Mouse (Mus musculus) cerebellum, adult 2 months (tissue): ENCODE results near the gene Pfkfb2. TPM values are rescaled to one million over a fixed set of nuclear protein-coding genes. Genes with fewer than 3 reads are reported as not detected.
A peak's percentile ranks its signal among the peaks of the same experiment; 100 is the strongest.
"Not testable (repeated sequence)": the region's sequence is repeated elsewhere in the genome, so short reads cannot be mapped to it uniquely, and the experiment has no call there.

ENCODE experiments used
- DNase-seq, 2 experiments: peaks; one replicate each; pipeline ENCODE4 v3.0.0; 2021
- H3K27ac ChIP-seq: fragments of 200-500 bp; 2 replicates; pipeline ENCODE4 v1.5.1; 2012; ENCODE audit warnings: low read length, control low read depth, inconsistent platforms; ENCODE audit not compliant: insufficient read depth
- H3K27me3 ChIP-seq: fragments of 200-500 bp; 2 replicates; pipeline ENCODE4 v1.6.1; 2012; ENCODE audit warnings: inconsistent platforms, mild to moderate bottlenecking, low read length, moderate library complexity; ENCODE audit not compliant: control insufficient read depth, insufficient read depth
- H3K4me1 ChIP-seq: fragments of 200-500 bp; 2 replicates; pipeline ENCODE4 v1.6.1; 2011; ENCODE audit warnings: low read length; ENCODE audit not compliant: control insufficient read depth, insufficient read depth
- H3K4me3 ChIP-seq: fragments of 200-500 bp; replicated peaks from 2 replicates; pipeline ENCODE3; 2011; ENCODE audit warnings: mild to moderate bottlenecking, low read depth, low read length, control low read depth; ENCODE audit not compliant: insufficient read depth
- CTCF ChIP-seq: fragments of 200-500 bp; IDR thresholded peaks from 2 replicates; pipeline ENCODE4 v1.5.1; 2011; ENCODE audit warnings: low read depth, mild to moderate bottlenecking, control low read depth, low read length, moderate library complexity, borderline replicate concordance; ENCODE audit not compliant: insufficient read depth
- POLR2A ChIP-seq: fragments of 200-500 bp; IDR thresholded peaks from 2 replicates; pipeline ENCODE4 v1.6.1; 2011; ENCODE audit warnings: low read length, control low read depth, borderline replicate concordance; ENCODE audit not compliant: insufficient read depth
- WGBS: fragments of 180-500 bp; shearing (Covaris S2); methylation state at CpG from one replicate; pipeline ENCODE4 v1.1.7; 2018; 5-methylcytosine and 5-hydroxymethylcytosine counted together
- polyA plus RNA-seq: library from polyadenylated mRNA; depleted of rRNA; stranded (reverse); fragments of >200 nt; gene quantifications from 2 replicates; pipeline ENCODE4 v1.2.3, GENCODE M21; 2012

The Pfkfb2 gene
- polyA plus RNA-seq, 1 experiment, result 42.6 TPM

GRCm38 (mm10) chr1:130699937-130700633 lies 29.0 kb downstream of the Pfkfb2 start:
- Histone ChIP-seq H3K27ac (no peak overlapping the region), H3K27me3 (no peaks in the 10 kb centered on the region), H3K4me1 (no peaks in the 10 kb centered on the region), H3K4me3 (no peak overlapping the region)
- WGBS, result 45% methylated on average over 10 of the region's 10 CpGs
- no peak for TF ChIP-seq CTCF
- no peak for TF ChIP-seq POLR2A
- DNase-seq, result peak; percentile 67 to 71

DNA sequence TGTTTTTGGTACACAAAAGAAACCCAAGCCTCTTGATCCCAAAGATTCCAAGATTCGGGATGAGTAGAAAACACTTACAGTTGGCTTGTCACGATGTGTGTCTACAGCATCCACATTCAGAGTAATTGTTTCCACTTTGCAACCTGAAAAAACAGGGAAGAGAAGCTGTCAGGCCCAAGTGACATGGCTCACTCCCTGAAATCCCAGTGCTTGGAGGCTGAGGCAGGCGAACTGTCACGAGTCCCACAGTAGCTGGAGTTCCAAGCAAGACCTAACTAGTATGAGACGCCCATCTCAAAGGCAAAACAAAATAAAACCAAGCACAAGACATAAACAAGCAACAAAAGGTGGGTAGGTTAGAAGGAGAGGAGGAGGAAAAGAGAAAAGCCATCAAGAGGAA lies 30.5 kb downstream of the Pfkfb2 start:
- TF ChIP-seq POLR2A, result no peak
- no peak for TF ChIP-seq CTCF
- Histone ChIP-seq H3K27ac (no peak overlapping the region), H3K27me3 (no peaks in the 10 kb centered on the region), H3K4me1 (no peaks in the 10 kb centered on the region), H3K4me3 (no peak overlapping the region)
- no peak for DNase-seq
- WGBS, result 93% methylated on average over 5 of the region's 5 CpGs

DNA sequence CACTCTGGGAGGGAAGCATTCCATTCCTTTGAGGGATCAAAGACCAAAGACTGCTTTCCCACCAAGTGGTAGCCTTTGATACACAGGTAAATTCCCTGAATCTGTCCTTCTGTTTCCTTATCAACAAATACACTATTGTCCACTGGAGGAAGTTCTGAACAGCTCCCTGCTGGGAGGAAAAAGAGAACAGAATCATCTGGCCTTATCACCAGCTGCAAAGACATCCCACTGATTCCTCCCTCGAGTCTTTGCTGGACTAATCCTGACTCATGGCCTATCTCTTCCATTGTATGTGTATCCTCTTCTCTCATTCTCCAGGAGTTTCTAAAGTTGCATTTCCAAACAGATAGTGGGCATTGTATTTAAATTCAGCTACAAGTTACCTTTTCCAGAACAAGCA lies 45.1 kb downstream of the Pfkfb2 start:
- Histone ChIP-seq H3K27me3 (no peaks in the 10 kb centered on the region), H3K4me3 (no peak overlapping the region), H3K27ac (no peak overlapping the region), H3K4me1 (no peaks in the 10 kb centered on the region)
- WGBS, result 33% methylated on average over 1 of the region's 1 CpGs
- no peak for TF ChIP-seq POLR2A
- no peak for TF ChIP-seq CTCF
- DNase-seq, result no peak

DNA sequence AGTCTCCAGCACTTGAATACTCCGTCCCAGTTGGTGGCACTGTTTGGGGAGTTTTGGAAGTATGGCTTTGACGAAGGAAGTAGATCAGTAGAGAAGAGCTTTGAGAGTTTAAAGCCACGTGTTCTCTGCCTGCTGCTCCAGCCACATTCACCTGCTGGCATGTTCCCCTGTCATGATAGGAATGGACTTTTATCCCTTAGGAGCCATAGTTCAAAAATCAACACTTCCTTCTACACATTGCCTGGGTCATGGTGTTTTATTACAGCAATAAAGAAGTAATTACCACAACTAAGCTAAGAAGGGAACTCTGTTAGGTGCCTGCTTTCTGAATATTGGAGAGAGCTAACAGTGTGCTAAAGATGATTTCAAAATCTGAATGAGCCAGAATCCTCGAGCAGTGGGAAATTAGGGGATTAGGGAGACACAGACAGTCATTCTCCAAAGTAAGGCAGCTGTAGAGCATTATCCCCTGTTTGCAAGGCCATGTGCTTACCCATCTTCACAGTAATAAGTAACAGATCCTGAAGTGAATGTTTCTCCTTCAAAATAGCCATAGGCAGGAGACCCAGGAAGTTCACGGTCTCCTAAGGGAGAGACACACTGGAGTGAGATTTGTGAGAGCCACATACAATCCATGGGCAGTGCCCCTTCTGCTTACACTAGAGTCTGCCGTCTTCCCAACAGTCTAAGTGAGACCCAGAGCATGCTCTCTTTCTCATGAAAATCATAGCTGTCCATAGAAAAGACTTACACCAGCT lies 47.2 kb downstream of the Pfkfb2 start:
- WGBS, result 79% methylated on average over 6 of the region's 6 CpGs
- no peak for DNase-seq
- no peak overlapping the region for H3K27ac ChIP-seq
- no peak for TF ChIP-seq POLR2A
- H3K4me1 ChIP-seq, result no peaks in the 10 kb centered on the region
- no peak overlapping the region for H3K4me3 ChIP-seq
- H3K27me3 ChIP-seq, result no peaks in the 10 kb centered on the region

GRCm38 (mm10) chr1:130681075-130681474 lies 48.0 kb downstream of the Pfkfb2 start:
- Histone ChIP-seq H3K4me1 (no peaks in the 10 kb centered on the region), H3K27ac (no peak overlapping the region), H3K4me3 (no peak overlapping the region), H3K27me3 (no peaks in the 10 kb centered on the region)
- 83% methylated on average over 2 of the region's 2 CpGs for WGBS
- DNase-seq, result no peak
- TF ChIP-seq POLR2A, result no peak
- TF ChIP-seq CTCF, result no peak

DNA sequence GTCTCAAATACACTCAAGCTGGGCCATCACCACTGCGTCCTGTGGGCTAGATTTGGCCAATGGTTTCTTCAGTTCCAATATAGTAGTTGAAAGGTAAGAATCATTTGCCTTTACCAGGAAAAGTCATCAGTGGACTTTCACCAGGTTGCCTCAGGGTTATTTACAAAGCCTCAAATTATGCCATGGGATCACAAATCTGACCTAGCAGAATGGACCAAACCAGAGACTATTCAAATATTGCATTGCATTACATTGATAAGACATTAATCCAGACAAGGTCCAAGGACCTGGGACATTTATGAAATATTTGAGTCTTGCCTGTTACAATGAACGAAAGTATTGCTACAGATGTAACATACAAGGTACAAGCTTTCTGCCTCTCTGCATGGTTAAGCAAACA lies 50.5 kb downstream of the Pfkfb2 start:
- WGBS, result 92% methylated on average over 2 of the region's 2 CpGs

DNA sequence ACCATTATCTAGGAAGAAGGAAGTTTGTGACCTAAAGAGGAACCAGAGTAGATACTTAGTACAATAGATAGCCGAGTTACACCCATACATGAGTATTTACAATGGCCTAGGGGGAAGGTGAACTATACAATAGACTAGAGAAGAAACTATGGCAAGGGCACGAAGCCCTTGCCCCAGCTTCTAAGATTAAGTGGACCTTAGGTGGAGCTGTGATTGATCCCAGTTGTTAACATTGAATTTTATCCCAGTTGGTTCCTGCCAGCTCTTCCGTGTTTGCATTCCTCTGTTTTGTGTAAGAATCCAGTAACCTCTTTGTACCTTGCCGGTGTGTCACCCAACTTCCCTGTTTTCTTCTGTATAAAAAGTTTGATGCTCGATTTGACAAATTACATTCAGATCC lies 65.5 kb downstream of the Pfkfb2 start:
- H3K4me3 ChIP-seq, H3K27me3 ChIP-seq, DNase-seq, H3K4me1 ChIP-seq, H3K27ac ChIP-seq: not testable (repeated sequence)
- 90% methylated on average over 5 of the region's 5 CpGs for WGBS

More for the DNA sequence above, 50.5 kb downstream of the Pfkfb2 start:
- Histone ChIP-seq H3K4me3 (no peak overlapping the region), H3K27me3 (no peaks in the 10 kb centered on the region), H3K4me1 (no peaks in the 10 kb centered on the region), H3K27ac (no peak overlapping the region)
- TF ChIP-seq POLR2A (no peak), CTCF (no peak)
- DNase-seq, result no peak

- H3K4me1 ChIP-seq, result no peaks in the 10 kb centered on the region
- 96% methylated on average over 3 of the region's 3 CpGs for WGBS
- no peak for DNase-seq
- no peak for TF ChIP-seq CTCF
- no peak for TF ChIP-seq POLR2A
- H3K4me3 ChIP-seq, result no peak within 1 kb of the TSS
- no peaks in the 10 kb centered on the region for H3K27me3 ChIP-seq
- H3K27ac ChIP-seq, result no peak within 1 kb of the TSS
These were observed 67.6 kb downstream of the Pfkfb2 start, which contains the start of gene C4bp for GRCm38 (mm10) chr1:130661454-130661853. Gene C4bp (minus strand): TSS chr1:130661632.

DNA sequence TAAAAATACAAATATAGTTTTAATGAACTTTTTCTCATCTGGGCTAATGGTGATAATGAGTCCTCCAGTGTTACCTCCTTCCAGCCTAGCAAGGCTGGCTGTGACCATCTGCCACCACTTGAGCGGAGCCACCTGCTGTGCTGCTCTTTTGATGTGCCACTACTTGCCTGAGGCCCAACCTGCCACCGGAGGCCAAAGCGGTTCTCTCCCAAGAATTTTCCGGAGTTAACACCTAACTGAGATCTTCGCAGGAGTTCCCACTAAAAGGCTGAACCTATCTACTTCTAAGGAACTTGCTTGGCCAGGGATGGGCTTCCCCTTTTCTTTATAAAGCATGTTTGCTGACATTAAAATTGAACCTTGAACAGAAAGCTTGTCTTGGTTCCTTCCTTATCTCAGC lies 69.4 kb downstream of the Pfkfb2 start:
- 12% methylated on average over 5 of the region's 5 CpGs for WGBS
- DNase-seq, result peak; percentile 22 to 30
- H3K27ac ChIP-seq, H3K4me1 ChIP-seq, H3K4me3 ChIP-seq, H3K27me3 ChIP-seq: not testable (repeated sequence)
